Mouse (Mus musculus): ENCODE data around the gene Adat3.
A peak's percentile ranks its signal among the peaks of the same experiment; 100 is the strongest.

Adat3 gene

GRCm38 (mm10) chr10:80602698-80603325 is at the start of gene Adat3, which contains the start of gene Scamp4:
TSS of gene Adat3 (plus strand) at chr10:80602880.
TSS of gene Scamp4 (plus strand) at chr10:80602872.
- peak; percentile 98 for DNase-seq (ENCODE audit: low read depth, low spot score)

DNA sequence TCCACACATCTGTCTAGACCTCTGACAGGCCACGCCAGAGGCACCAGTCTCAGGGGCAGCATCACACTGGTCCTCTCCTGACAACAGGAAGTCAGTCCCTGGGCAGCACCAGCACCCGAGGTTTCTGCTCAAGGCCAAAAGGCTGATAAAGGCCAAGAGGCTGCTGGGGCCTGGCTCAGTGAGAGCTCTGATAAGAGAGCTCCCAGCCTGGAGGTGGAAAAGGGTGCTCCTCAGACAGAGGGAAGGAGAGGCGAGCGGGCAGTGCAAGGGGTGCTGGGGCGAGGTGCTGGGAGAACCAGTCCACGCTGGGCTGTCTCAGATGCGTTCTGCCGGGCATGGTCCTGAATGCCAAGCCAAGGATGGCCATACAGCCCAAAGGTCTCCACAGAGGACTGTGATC is 49.1 kb upstream of the Adat3 start:
- no peak for DNase-seq (ENCODE audit: low read depth, low spot score)

DNA sequence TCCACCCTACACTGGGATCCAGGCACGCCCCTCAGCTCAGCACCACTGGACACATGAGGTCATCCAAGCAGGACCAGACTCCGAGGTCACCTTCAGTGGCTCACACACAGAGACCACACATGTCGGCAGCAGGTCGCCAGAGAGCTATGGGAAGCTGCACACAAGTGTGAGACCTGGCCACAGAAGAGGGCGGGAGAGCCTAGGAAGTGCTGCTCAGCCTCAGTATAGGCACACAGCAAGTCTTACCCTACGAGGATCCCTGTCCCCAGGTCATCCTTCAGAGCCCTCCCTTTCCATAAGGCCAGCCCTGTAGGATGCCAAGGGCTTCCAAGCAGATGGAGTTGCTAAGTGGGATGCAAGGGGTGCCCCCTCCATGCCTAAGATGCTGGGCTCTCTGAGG is 48.7 kb upstream of the Adat3 start:
- no peak for DNase-seq (ENCODE audit: low read depth, low spot score)

GRCm38 (mm10) chr10:80557346-80557965 is 45.2 kb upstream of the Adat3 start:
- peak; percentile 83 for DNase-seq (ENCODE audit: low read depth, low spot score)

GRCm38 (mm10) chr10:80559431-80559830 is 43.2 kb upstream of the Adat3 start:
- no peak for DNase-seq (ENCODE audit: low read depth, low spot score)

DNA sequence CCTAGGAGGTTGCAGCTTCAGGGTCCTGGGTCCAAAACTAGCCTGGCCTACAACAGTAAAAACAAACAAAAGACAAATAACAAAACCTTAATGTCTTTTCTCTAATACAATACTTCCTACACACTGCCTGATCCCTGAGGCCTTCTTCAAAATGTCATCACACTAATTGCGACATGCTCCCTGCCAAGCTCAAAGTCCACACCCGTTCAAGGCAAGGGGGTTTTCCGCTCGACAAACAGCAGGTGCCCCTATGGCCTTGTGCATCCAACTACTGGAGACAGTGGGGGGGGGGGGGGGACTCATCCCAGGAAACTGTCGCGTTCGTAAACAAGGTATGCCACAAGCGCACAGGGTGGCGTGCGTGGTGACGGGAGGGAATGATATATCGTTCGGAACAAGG is 42.1 kb upstream of the Adat3 start:
- no peak for DNase-seq (ENCODE audit: low read depth, low spot score)

GRCm38 (mm10) chr10:80561116-80561944 is 41.4 kb upstream of the Adat3 start, which contains the start of gene Rexo1:
TSS of gene Rexo1 (minus strand) at chr10:80561560.
- DNase-seq (ENCODE audit: low read depth, low spot score), result peak; percentile 96

- DNase-seq (ENCODE audit: low read depth, low spot score), result peak; percentile 92
Measured at GRCm38 (mm10) chr10:80566375-80567092, 36.1 kb upstream of the Adat3 start.

DNA sequence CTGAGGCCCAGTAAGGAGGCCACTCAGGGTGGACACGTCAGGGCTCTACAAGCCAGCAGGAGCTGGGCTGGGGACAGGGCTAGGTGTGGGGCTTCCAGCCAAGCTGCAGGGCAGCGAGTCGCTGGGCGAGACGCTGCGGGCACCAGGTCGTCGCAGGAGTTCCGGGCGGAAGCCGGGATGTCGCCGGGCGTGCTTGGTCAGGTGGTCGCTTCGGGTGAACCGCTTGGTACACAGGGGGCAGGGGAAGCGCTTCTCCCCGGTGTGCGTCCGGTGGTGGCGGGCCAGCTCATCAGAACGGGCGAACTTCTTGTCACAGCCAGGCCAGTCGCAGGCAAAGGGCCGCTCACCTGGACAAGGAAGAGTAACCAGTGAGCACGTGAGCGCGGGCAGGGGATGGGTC is 33.8 kb upstream of the Adat3 start:
- no peak for DNase-seq (ENCODE audit: low read depth, low spot score)

GRCm38 (mm10) chr10:80569664-80570066 is 33.0 kb upstream of the Adat3 start:
- peak; percentile 93 for DNase-seq (ENCODE audit: low read depth, low spot score)

- DNase-seq (ENCODE audit: low read depth, low spot score), result no peak
Measured at GRCm38 (mm10) chr10:80570419-80570818, 32.3 kb upstream of the Adat3 start.

- peak; percentile 51 for DNase-seq (ENCODE audit: low read depth, low spot score)
Measured at GRCm38 (mm10) chr10:80570871-80571836, 31.5 kb upstream of the Adat3 start.

- no peak for DNase-seq (ENCODE audit: low read depth, low spot score)
Measured at GRCm38 (mm10) chr10:80572477-80572876, 30.2 kb upstream of the Adat3 start.

DNA sequence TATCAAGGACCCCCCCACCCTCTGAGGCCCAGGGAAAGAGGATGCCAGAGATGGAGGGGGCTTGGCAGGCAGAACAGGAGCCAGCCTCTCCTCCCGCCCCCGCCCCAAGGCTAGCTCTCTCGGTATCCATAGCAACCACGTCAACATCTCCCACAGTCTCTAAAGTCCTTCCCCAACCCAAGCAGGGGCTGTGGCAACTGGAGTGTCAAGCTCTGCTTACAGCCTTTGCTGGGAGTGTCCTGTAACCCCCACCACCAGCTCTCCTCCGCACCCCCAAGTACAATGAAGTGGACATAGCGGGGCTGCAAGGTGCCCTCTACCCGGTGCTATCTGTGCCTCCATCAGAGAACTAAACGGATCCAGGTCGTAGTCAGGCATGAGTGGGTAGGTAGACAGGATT is 28.7 kb upstream of the Adat3 start:
- peak; percentile 34 for DNase-seq (ENCODE audit: low read depth, low spot score)

GRCm38 (mm10) chr10:80574896-80575295 is 27.8 kb upstream of the Adat3 start:
- no peak for DNase-seq (ENCODE audit: low read depth, low spot score)

DNA sequence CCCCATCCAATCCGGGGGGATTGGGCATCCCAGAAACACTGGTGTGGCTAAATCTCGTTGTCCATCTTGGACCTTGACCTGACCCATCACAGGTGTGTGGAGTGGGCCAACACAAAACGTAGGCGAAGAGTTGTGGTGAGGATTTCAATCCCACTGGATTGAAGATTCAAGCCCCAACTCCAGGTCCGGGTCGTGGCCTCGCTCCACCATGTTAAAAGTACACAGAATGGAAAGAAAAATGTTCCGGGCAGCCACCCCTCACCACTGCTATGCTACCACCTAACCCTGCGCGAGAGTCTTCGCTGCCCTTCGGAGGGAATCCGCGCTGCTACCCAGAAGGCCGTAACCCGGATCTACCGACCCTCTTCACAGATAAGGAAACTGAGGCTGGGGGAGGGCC is 26.8 kb upstream of the Adat3 start:
- no peak for DNase-seq (ENCODE audit: low read depth, low spot score)

- peak; percentile 76 for DNase-seq (ENCODE audit: low read depth, low spot score)
Measured at GRCm38 (mm10) chr10:80576351-80577194, 26.1 kb upstream of the Adat3 start.

DNA sequence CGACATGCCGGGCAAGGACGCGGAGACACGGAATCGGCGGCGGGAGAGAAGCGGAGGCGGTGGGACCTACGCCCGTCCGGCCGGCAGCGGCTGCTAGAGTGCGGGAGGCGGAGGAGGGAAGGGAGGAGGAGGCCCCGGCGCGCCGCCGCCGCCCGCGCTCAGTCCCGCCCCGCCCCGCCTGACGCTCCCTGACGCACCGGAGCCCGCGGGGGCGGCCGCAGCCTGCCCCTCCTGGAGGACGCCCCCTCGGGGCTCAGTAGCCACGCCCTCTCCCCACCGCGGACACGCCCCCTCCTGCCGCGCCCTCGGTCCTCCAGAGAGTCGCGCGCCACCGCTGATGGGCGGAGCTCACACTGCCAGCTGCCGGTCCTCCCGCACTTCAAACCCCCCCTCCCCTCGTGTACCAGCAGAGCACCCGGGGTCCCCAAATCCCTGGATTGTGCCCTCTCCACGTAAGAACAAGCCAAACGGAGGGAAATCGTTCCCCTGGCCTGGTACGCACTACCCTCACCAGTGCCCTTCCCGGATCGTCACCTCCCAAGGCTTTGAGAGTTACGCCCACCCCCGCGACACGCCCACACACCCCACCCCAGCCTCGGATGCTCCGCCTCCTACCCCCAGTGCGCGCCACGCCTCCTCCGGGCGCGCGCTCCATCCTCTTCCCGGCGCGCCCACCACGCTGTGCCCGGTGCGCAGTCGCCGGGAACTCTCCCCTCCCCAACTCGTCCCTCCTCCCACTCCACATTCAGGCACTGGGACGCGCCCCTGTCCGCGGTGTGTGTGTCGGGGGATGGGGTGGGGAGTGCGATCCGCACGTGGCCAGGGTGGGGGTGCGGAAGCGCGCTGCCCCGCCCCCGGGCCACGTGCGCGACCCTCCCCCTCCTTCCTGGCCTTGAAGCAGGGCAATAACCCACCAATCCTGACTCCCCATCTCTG is 25.2 kb upstream of the Adat3 start, which contains the start of gene Klf16:
Gene Klf16, minus strand, starts transcription at position 127 of the 936 bp plus-strand sequence.
- peak; percentile 97 for DNase-seq (ENCODE audit: low read depth, low spot score)

Data from ZHBTc4 (cell line).